Mouse (Mus musculus): ENCODE measurements around the gene Tulp1.

GRCm38 (mm10) chr17:28384298-28384697 lies 19.3 kb upstream of the Tulp1 start:
- TF ChIP-seq POLR2A (IDR thresholded peaks at IDR 0.05; ENCODE audit: low read depth, low read length) = no peak
- TF ChIP-seq CTCF (IDR thresholded peaks at IDR 0.05; ENCODE audit: extremely low read depth, insufficient read length, insufficient replicate concordance, low read depth, low read length) = no peak

Data from small intestine, adult 2 months (tissue).